Mouse (Mus musculus) spleen, adult 12 weeks (tissue): Measurements from ENCODE around the gene Atp1a3.

Experiments used
- DNase-seq: peaks from one replicate; pipeline ENCODE4 v3.0.0; 2022; ENCODE audit warnings: low spot score

Gene Atp1a3

DNA sequence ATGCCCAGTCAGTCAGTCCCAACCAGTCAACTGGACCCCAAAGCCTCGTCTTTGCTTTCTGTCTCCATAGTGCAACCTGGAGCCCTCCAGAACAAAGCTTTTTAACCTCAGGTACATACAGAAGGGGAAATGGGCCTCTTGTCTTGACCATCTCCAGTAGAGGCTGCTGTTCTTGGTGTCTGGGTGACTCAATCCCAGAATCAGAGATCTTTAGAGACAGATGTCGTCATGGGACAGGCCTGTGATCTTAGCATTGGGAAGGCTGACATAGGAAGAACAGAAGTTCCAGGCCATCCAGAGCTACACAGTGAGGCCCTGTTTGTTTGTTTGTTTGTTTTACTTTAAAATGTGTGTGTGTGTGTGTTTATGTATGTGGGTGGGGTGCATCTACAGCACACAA, 41.5 kb downstream of the Atp1a3 start:
- DNase-seq, result no peak

DNA sequence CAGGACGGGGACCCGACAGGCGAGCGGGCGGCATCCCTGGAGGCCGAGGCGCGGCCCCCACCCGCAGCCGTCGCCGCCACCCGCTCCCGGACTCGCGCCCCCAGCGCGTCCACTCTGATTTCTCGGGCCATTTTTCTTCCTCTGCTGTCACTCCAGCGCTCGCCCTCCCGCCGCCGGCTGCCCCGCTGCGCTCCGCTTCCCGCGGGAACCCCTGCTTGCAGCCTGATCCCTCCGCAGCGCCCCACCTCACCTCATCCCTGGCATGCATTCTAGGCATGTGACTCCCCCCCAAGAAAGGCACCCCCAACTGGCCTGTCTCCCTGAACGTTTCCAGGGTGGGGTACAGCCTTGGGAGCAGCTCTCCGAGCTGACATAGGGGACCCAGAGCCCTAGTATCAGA, 50.5 kb downstream of the Atp1a3 start:
- DNase-seq, result no peak

DNA sequence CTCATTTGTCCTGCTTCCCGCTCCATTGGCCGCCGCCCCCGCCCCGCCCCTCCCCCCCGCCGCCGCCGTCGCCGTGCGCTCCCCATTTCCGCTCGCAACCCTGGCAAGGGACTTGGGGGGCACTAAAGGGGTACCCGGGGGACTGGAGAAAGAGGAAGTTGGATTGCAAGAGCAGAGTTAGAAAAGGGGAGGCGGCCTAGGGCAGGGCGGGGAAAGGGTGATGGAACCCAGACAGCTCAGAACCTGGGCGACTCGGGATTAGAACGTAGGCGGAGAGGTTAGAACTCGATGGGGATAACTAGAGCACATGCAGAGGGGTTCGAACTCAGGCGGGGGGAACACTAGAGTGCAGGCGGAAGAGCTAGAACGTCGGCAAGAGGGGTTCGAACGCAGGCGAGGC, 51.3 kb downstream of the Atp1a3 start:
- no peak for DNase-seq

DNA sequence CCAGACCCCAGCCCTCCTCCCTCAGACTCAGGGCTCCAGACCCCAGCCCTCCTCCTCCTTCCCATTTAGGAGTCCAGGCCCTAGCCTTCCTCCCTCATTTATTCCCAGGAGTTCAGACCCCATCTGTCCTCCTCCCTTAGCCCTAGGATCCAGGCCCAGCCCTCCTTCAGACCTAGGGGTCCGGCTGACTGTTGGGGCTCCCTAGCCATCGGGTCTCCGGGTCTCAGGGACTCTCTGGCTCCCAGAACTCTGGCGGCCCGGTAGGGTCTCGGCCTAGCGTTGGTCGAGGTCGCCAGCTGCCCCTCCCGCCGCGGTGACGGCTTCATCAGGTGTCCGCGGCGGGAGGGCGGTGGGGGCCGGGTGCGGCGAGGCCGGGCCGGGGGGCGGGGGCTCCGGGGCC, 51.8 kb downstream of the Atp1a3 start:
- no peak for DNase-seq

DNA sequence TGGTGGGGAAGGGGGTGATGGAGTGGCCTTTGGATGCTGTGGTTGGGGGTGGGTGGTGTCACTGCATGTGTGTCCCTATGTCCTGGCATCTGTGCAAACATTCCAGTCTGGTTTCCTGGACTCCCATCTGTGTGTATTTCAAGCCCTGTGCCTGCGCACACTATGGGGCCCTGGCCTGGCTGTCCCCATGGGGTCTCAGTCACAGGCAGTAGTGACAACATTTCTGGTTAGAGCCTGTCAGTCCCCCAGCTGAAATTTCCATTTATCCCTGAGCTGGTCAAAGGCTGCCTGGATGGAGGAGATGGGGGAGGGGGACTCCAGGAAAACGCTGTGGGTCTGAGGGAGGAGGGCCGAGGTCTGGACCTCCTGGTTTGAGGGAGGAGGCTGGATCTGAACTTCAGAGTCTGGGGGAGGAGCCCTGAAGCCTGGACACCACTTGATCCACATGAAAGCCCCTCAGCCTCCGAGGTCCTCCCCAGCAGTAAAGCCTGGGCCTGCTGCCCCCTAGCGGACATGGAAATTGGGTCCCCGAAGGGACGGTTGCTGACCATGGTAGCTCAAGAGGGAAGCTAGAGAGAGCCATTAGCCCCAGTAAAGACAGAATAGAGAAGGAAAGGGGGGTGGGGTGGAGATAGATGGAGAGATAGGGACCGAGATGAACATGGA, 55.7 kb downstream of the Atp1a3 start:
- peak; percentile 58 for DNase-seq

DNA sequence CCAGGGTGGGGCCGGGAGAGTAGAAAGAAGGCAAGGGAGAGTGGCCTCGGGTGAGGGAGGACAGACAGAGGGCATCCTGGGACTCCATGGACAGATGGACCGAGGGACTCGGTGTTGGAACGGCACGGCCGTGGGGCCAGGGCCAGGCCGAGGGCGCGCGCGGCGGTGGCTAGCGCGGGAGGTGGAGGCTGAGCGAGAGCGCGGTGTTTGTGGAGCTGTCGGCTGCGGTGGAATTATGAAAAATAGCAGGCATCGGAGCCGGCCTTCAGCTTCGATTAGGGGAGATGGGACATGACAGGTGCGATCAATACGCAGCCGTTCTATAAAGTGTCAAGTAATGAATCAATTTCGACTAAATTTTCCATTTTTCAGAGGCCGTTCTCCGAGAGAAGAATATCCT, 57.0 kb downstream of the Atp1a3 start:
- DNase-seq, result no peak

DNA sequence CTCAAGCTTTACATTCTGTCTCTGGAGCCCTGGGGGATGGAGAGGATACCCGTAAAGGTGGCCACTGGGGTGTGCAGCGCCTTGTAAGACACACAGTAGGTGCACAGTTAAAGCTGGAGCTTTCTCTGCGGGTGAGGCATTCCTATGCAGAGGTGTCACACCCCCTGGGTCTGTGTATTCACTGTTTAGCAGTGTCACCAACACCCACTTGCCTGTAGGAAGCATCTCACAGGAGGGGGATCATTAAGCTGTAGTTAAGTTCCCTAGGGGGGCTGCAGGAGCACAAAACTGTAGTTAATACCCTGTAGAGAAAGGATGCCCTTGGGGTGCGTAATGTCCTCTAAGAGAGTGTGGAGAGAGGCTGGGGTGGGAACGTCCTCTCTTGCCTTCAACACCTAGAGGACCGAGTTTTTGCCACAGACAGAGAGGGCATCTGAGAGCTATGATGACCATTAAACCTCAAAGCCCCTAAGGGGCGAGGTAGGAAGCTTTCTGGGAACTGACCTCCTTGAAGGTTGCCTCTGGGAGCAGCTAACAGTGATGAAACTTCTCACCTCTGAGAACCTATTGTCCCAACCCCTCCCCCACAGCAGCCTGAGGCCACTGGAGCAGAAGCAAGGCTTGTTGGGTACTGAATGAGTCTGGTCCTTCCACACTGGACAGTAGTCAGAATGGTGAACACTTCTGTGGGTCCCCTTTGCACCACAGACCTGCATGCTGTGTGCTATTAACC, 58.3 kb downstream of the Atp1a3 start:
- no peak for DNase-seq

DNA sequence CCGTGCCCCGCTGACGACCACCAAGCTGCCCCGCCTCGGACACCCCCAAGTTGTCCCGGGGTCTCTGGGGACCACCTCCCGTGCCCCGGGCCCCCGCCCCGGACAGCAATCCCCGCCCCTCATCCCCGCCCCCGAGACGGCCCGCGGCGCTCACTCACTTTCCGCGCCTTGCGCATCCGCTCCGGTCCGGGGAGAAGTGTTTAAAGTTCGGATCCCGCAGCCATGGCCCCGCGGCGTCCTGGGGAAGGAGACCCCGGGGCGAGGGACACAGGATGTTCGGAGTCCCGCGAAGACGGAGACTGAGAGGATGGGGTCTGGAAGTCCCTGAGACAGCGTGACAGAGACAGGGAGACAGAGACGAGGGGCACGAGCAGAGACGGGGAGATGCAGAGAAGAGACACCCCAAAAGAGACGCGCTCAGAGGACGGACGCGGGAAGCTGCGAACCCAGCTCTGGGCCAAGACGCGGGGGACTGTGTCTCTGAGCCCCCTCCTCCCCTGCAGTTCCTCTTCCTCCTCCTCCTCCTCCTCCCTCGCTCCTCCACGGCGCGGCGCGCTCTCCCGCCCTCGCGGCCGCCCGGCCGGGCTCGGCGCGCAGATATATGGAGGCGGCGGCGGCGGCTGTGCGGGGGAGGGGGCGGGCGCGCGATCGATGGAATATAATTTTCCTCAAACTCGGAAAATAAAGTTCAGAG, 61.4 kb downstream of the Atp1a3 start, which contains the start of gene Gm4881:
Gene Gm4881, minus strand, starts transcription at position 238 of the 694 bp plus-strand sequence.
- DNase-seq, result no peak

DNA sequence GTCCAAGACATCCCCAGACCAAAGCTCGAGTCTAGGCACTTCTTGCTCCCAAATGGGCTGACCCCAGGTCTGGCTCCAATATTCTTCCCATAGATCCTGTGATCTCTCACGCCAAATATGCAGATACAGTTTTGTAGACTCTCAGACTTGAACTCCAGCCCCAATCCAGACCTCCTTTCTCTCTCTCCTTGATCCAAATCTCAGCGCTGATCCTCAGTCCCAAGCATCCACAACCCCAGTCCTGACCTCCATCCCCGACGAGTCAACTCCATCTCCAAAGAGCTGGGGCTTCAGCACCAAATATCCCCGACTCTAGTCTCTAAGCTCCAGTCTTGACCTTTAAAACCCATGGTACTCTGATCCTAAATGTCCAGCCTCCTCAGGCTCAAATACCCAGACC, 62.1 kb downstream of the Atp1a3 start:
- no peak for DNase-seq

DNA sequence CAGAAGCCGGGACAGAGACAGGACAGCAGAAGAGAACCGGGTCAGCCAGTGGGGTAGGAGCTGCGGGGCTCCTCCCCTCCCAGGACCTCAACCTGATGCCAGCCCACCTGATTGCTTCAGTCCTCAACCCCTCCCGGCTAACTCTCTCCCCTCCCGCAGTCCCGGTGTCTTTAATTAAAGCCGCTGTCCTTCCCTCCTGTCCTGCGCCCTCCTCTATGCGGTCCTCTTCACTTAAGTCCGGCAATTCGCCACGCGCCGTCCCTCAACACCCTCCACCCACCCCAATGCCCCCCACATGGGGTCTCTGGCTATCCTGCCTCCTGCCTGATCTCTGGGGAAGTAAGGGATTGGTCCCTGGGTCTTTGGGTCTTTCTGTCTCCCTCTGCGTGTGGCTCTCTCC, 74.1 kb downstream of the Atp1a3 start:
- DNase-seq, result no peak

DNA sequence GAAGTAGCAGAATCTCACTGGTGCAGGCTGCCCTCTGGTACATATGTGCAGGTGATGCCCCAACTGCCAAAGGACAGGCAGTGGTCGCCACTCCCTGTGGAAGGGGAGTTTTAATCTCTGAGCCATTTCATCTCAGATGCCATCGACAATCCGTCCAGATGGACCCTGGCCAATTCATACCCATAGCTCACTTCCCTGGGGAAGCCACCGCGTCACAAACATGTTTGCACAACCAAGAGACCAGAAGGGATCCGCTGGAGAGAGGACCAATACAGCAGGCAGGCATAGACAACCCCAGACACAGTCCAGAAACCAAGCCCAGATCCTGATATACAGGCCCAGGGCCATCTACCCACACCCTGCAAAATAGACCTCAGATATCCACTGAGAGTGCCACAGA, 75.3 kb downstream of the Atp1a3 start:
- DNase-seq, result no peak
